Mouse (Mus musculus) brain, embryonic 14.5 days (tissue): ENCODE measurements around the gene Ipo5.

ENCODE experiments used
- CTCF ChIP-seq: fragments of 200-500 bp; IDR thresholded peaks from 2 replicates; pipeline ENCODE4 v1.5.1; 2012; ENCODE audit warnings: inconsistent platforms, mild to moderate bottlenecking, moderate library complexity, borderline replicate concordance; ENCODE audit not compliant: insufficient read depth, insufficient read length; ENCODE audit errors: extremely low read depth
- POLR2A ChIP-seq: fragments of 200-500 bp; IDR thresholded peaks from 2 replicates; pipeline ENCODE4 v1.6.1; 2012; ENCODE audit warnings: mild to moderate bottlenecking, inconsistent platforms, borderline replicate concordance; ENCODE audit not compliant: poor library complexity, insufficient read depth, insufficient read length, severe bottlenecking; ENCODE audit errors: extremely low read depth

DNA sequence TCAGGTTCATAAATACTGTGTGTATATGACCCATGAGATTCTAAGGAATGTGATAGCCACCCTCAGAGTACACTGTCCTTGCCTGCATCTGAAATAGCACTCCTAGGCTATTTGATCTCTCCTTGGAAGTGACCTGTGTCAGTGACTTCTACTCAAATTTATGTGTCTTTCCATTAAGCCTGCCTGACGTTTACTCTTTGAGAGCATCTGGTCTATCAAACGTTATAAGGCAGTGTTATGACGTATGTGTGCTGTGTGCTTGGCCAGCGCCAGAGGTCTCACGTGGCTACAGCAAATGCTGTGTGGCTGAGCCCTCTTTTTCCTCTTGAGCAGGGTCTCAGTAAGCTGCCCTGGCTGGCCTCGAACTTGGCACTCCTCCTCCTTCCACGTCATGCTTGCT lies 34.1 kb downstream of the Ipo5 start:
- TF ChIP-seq POLR2A (no peak), CTCF (no peak)
